Mouse (Mus musculus) lung, postnatal 0 days (tissue): ENCODE results near the gene Hibadh.

Experiments used
- CTCF ChIP-seq: IDR thresholded peaks from 2 replicates; pipeline ENCODE4 v1.5.1; 2016; ENCODE audit warnings: antibody characterized with exemption, mild to moderate bottlenecking
- EP300 ChIP-seq: IDR thresholded peaks from 2 replicates; pipeline ENCODE4 v1.6.1; 2016; ENCODE audit warnings: antibody characterized with exemption, mild to moderate bottlenecking, control low read depth

DNA sequence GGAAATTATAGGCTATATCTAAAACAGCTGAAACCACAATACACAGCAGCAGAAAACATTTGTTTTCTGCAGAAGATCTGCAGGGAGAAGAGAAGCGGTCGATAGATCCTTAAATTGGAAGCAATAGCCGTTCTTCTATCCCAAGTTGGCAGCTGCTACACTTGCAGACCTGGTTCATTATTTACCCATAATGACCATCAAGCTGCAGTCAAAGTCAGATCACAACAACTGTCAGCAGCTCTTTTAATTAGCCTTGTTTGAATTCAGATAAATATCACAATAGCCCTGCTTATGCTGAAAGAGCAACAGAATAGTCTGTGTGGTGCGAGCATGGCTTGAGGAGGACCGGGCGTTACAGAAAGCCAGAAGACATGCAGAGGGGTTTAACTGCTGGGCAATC is 71.5 kb downstream of the Hibadh start:
- TF ChIP-seq CTCF (no peak), EP300 (no peak)
